Comparison of ENCODE assay signal across 23 mouse cellular contexts in the genomic region with DNA sequence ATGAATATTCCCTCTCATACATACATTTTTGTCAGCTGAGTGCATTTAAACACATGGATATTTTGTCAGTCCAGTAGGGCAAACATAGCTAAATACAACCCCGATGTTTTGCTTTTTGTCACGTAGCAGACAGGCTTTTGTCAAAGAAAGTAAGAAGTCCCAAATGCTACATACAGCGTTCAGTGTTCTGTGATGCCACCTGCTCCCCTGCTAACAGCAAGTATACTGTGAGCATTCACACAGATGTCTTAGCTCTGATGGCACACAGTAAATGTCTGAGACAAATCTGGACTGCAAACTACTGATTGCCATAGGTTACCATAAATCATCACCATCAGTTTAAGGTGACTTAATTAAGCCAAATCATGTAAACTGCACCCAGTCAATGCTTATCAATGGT.
A peak's percentile ranks its signal among the peaks of the same experiment; 100 is the strongest.
DNase-seq lines count a peak whose midpoint lies in the region; ATAC-seq and TF ChIP-seq lines count a peak whose summit lies in the region.
"Had no signal": no experiment of that assay in that cellular context is flagged by ENCODE, and none has a peak within 500 bp of the region (broad histone marks: within the 10 kb centered on the region; RNA-seq: fewer than 3 reads in every experiment).

No protein-coding gene starts in this region.

- no peak overlapping the region for H3K27ac ChIP-seq in forebrain, embryonic 13.5 days
- no peak overlapping the region for H3K27ac ChIP-seq in forebrain, embryonic 11.5 days (ENCODE audit: low read depth, low read length)
- no peak overlapping the region for H3K27ac ChIP-seq in forebrain, embryonic 15.5 days (replicated peaks)
- no peak overlapping the region for H3K27ac ChIP-seq in forebrain, embryonic 12.5 days
- H3K27ac ChIP-seq in forebrain, postnatal 0 days (ENCODE audit: low read depth, low read length), result no peak overlapping the region
- H3K27ac ChIP-seq: embryonic facial prominence, embryonic 12.5 days had no signal

- no peak overlapping the region for H3K4me3 ChIP-seq in forebrain, embryonic 13.5 days
- H3K4me3 ChIP-seq in forebrain, embryonic 11.5 days (ENCODE audit: low read depth, low read length), result no peak overlapping the region
- H3K4me3 ChIP-seq in forebrain, embryonic 15.5 days, result no peak overlapping the region
- no peak overlapping the region for H3K4me3 ChIP-seq in forebrain, embryonic 12.5 days (replicated peaks)
- no peak overlapping the region for H3K4me3 ChIP-seq in forebrain, postnatal 0 days (ENCODE audit: low read depth, low read length)
- H3K4me3 ChIP-seq: embryonic facial prominence, embryonic 12.5 days had no signal

- no peak for TF ChIP-seq CTCF in forebrain, postnatal 0 days (IDR thresholded peaks at IDR 0.05; ENCODE audit: low read depth)

- DNase-seq in forebrain, embryonic 11.5 days (ENCODE audit: low spot score), result no peak
- peak; percentile 38 for DNase-seq in forebrain, postnatal 0 days
- DNase-seq in ovary, postnatal 14 days (ENCODE audit: low spot score), result no peak
- DNase-seq: adrenal gland, adult 8-10 months; adrenal gland, postnatal 14 days; adrenal gland, postnatal 36 days; B cell, adult 2 months; cerebellum, adult 11 months; cerebellum, adult 18-20 months; cerebellum, adult 8-10 months; cerebellum, adult 9-11 months; cerebellum, postnatal 14 days; cerebellum, postnatal 36 days; embryo, embryonic 11 days had no signal

- H3K4me1 ChIP-seq in forebrain, embryonic 13.5 days, result no peaks in the 10 kb centered on the region
- no peaks in the 10 kb centered on the region for H3K4me1 ChIP-seq in forebrain, embryonic 11.5 days (replicated peaks; ENCODE audit: control insufficient read depth, insufficient read depth, low read length)
- 0 out of 2 replicates have a peak, but pooled peaks cover under 1% of the 10 kb centered on the region for H3K4me1 ChIP-seq in forebrain, embryonic 15.5 days
- no peaks in the 10 kb centered on the region for H3K4me1 ChIP-seq in forebrain, embryonic 12.5 days
- no peaks in the 10 kb centered on the region for H3K4me1 ChIP-seq in forebrain, postnatal 0 days (ENCODE audit: insufficient read depth)
- H3K4me1 ChIP-seq: embryonic facial prominence, embryonic 12.5 days had no signal

- H3K9me3 ChIP-seq in forebrain, embryonic 13.5 days (replicated peaks), result no peaks in the 10 kb centered on the region
- no peaks in the 10 kb centered on the region for H3K9me3 ChIP-seq in forebrain, embryonic 11.5 days (ENCODE audit: control insufficient read depth, low read length)
- H3K9me3 ChIP-seq in forebrain, embryonic 15.5 days, result no peaks in the 10 kb centered on the region
- no peaks in the 10 kb centered on the region for H3K9me3 ChIP-seq in forebrain, embryonic 12.5 days
- H3K9me3 ChIP-seq in forebrain, postnatal 0 days (ENCODE audit: low read length), result no peaks in the 10 kb centered on the region
- H3K9me3 ChIP-seq: embryonic facial prominence, embryonic 12.5 days; G1E had no signal

- 90% methylated on average over 3 of the region's 3 CpGs for WGBS in forebrain, embryonic 13.5 days
- 95% methylated on average over 3 of the region's 3 CpGs for WGBS in forebrain, embryonic 11.5 days
- 64% methylated on average over 3 of the region's 3 CpGs for WGBS in forebrain, embryonic 15.5 days
- 93% methylated on average over 3 of the region's 3 CpGs for WGBS in forebrain, embryonic 12.5 days
- WGBS in forebrain, postnatal 0 days, result 65% methylated on average over 3 of the region's 3 CpGs

- no peaks in the 10 kb centered on the region for H3K27me3 ChIP-seq in forebrain, embryonic 13.5 days
- H3K27me3 ChIP-seq in forebrain, embryonic 11.5 days (ENCODE audit: control insufficient read depth, insufficient read depth, low read length), result no peaks in the 10 kb centered on the region
- no peaks in the 10 kb centered on the region for H3K27me3 ChIP-seq in forebrain, embryonic 15.5 days
- H3K27me3 ChIP-seq in forebrain, embryonic 12.5 days, result no peaks in the 10 kb centered on the region
- H3K27me3 ChIP-seq in forebrain, postnatal 0 days (ENCODE audit: insufficient read depth, low read length), result no peaks in the 10 kb centered on the region
- H3K27me3 ChIP-seq: CH12.LX; embryonic facial prominence, embryonic 12.5 days; Patski had no signal

- H3K9ac ChIP-seq in forebrain, embryonic 13.5 days, result no peak overlapping the region
- H3K9ac ChIP-seq in forebrain, embryonic 11.5 days (ENCODE audit: low read length), result no peak overlapping the region
- no peak overlapping the region for H3K9ac ChIP-seq in forebrain, embryonic 15.5 days (replicated peaks)
- no peak overlapping the region for H3K9ac ChIP-seq in forebrain, embryonic 12.5 days
- H3K9ac ChIP-seq in forebrain, postnatal 0 days, result no peak overlapping the region
- H3K9ac ChIP-seq: embryonic facial prominence, embryonic 12.5 days had no signal

- peak; percentile 41; the same call in 1 of the 2 replicates for ATAC-seq in forebrain, embryonic 13.5 days
- no peak for ATAC-seq in forebrain, embryonic 11.5 days (replicated peaks; ENCODE audit: low FRiP score)
- peak; percentile 77 for ATAC-seq in forebrain, embryonic 15.5 days (replicated peaks)
- ATAC-seq in forebrain, embryonic 12.5 days (ENCODE audit: low FRiP score), result no peak
- peak; percentile 67 for ATAC-seq in forebrain, postnatal 0 days
- ATAC-seq: activated CD4-positive, CD25-positive, alpha-beta regulatory T cell, adult 4 months; CD4-positive, CD25-positive, alpha-beta regulatory T cell, adult 4 months; Patski had no signal

- no peaks in the 10 kb centered on the region for H3K36me3 ChIP-seq in forebrain, embryonic 13.5 days (ENCODE audit: poor library complexity, severe bottlenecking)
- H3K36me3 ChIP-seq in forebrain, embryonic 11.5 days (ENCODE audit: control insufficient read depth, insufficient read depth, low read length), result no peaks in the 10 kb centered on the region
- H3K36me3 ChIP-seq in forebrain, embryonic 15.5 days, result no peaks in the 10 kb centered on the region
- 0 out of 2 replicates have a peak, but pooled peaks cover 3% of the 10 kb centered on the region for H3K36me3 ChIP-seq in forebrain, embryonic 12.5 days (replicated peaks)
- no peaks in the 10 kb centered on the region for H3K36me3 ChIP-seq in forebrain, postnatal 0 days (ENCODE audit: insufficient read depth)

- H3K4me2 ChIP-seq in forebrain, embryonic 13.5 days, result no peak overlapping the region
- H3K4me2 ChIP-seq in forebrain, embryonic 11.5 days (ENCODE audit: low read depth, low read length, severe bottlenecking), result no peak overlapping the region
- no peak overlapping the region for H3K4me2 ChIP-seq in forebrain, embryonic 15.5 days (replicated peaks)
- no peak overlapping the region for H3K4me2 ChIP-seq in forebrain, embryonic 12.5 days
- no peak overlapping the region for H3K4me2 ChIP-seq in forebrain, postnatal 0 days (ENCODE audit: low read depth)
- H3K4me2 ChIP-seq: embryonic facial prominence, embryonic 12.5 days had no signal

Comparison
In these comparisons a context has a peak if more than half of its experiments do, and no peak if none do; other contexts are left out.
1. ATAC-seq: peak in forebrain, embryonic 13.5 days (single experiment), forebrain, embryonic 15.5 days (single experiment) and forebrain, postnatal 0 days (single experiment); none in forebrain, embryonic 11.5 days (single experiment) and forebrain, embryonic 12.5 days (single experiment).